ENCODE assay signal across 12 mouse cellular contexts in the genomic region with DNA sequence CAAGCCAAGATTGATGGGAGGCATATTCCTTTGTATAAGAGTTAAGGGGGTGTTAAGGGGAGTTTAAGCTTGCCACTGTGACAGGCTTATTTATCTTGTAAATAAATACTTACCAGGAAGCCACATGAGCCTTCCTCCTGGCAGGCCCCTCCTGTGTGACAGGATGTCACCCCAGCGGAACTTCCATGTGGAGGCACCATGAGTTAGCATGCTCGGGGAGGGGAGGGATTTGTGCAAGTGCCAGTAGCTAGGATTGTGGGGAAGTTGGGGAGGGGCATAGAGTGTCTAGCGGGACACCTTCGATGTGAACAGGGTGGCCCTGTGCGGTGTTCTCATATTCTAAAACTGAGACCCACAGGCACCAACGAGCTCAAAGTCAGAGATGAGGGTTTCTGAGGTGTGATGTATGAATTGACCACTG.
DNase-seq lines count a peak whose midpoint lies in the region; ATAC-seq lines count a peak whose summit lies in the region.
"Had no signal": no experiment of that assay in that cellular context is flagged by ENCODE, and none has a peak within 500 bp of the region (broad histone marks: within the 10 kb centered on the region; RNA-seq: fewer than 3 reads in every experiment).

No protein-coding gene starts in this region.

- 79% methylated on average over 6 of the region's 6 CpGs for WGBS in forebrain, embryonic 15.5 days
- WGBS in forebrain, embryonic 12.5 days, result 87% methylated on average over 6 of the region's 6 CpGs
- 73% methylated on average over 6 of the region's 6 CpGs for WGBS in forebrain, embryonic 16.5 days
- 50% methylated on average over 6 of the region's 6 CpGs for WGBS in kidney, embryonic 15.5 days
- 79% methylated on average over 6 of the region's 6 CpGs for WGBS in midbrain, embryonic 11.5 days

- H3K9me3 ChIP-seq in forebrain, embryonic 15.5 days, result no peaks in the 10 kb centered on the region
- H3K9me3 ChIP-seq in forebrain, embryonic 12.5 days, result no peaks in the 10 kb centered on the region
- H3K9me3 ChIP-seq in forebrain, embryonic 16.5 days (ENCODE audit: control insufficient read depth, low read length), result no peaks in the 10 kb centered on the region
- no peaks in the 10 kb centered on the region for H3K9me3 ChIP-seq in kidney, embryonic 15.5 days (replicated peaks)
- H3K9me3 ChIP-seq in midbrain, embryonic 11.5 days (ENCODE audit: control insufficient read depth, low read length), result no peaks in the 10 kb centered on the region

- peak overlapping the region; percentile 51 for H3K27ac ChIP-seq in forebrain, embryonic 15.5 days (replicated peaks)
- no peak overlapping the region for H3K27ac ChIP-seq in forebrain, embryonic 12.5 days
- H3K27ac ChIP-seq in forebrain, embryonic 16.5 days (ENCODE audit: low read length), result peak overlapping the region; percentile 51
- H3K27ac ChIP-seq in kidney, embryonic 15.5 days, result 0 out of 2 replicates have a peak overlapping the region, but pooled peaks have one; percentile 62
- no peak overlapping the region for H3K27ac ChIP-seq in midbrain, embryonic 11.5 days (ENCODE audit: low read depth, low read length)

- DNase-seq in midbrain, embryonic 11.5 days (ENCODE audit: low spot score, missing footprints), result no peak
- DNase-seq in layer of hippocampus, adult 11-12 months (ENCODE audit: low spot score), result no peak
- no peak for DNase-seq in heart, postnatal 25 days (ENCODE audit: low spot score)
- no peak for DNase-seq in cerebellum, adult 8-10 months
- DNase-seq: B cell, adult 2 months; gastrocnemius, postnatal 36 days; heart, postnatal 4 days had no signal

- no peak overlapping the region for H3K9ac ChIP-seq in forebrain, embryonic 15.5 days (replicated peaks)
- no peak overlapping the region for H3K9ac ChIP-seq in forebrain, embryonic 12.5 days
- no peak overlapping the region for H3K9ac ChIP-seq in forebrain, embryonic 16.5 days (replicated peaks; ENCODE audit: low read depth, low read length)
- H3K9ac ChIP-seq in kidney, embryonic 15.5 days, result no peak overlapping the region
- no peak overlapping the region for H3K9ac ChIP-seq in midbrain, embryonic 11.5 days (ENCODE audit: low read length)

- H3K36me3 ChIP-seq in forebrain, embryonic 15.5 days, result no peaks in the 10 kb centered on the region
- no peaks in the 10 kb centered on the region for H3K36me3 ChIP-seq in forebrain, embryonic 12.5 days (replicated peaks)
- no peaks in the 10 kb centered on the region for H3K36me3 ChIP-seq in forebrain, embryonic 16.5 days (ENCODE audit: control insufficient read depth, insufficient read depth)
- H3K36me3 ChIP-seq in kidney, embryonic 15.5 days, result no peaks in the 10 kb centered on the region
- no peaks in the 10 kb centered on the region for H3K36me3 ChIP-seq in midbrain, embryonic 11.5 days (ENCODE audit: control insufficient read depth, insufficient read depth, low read length)

- peaks cover 22% of the 10 kb centered on the region for H3K4me1 ChIP-seq in forebrain, embryonic 15.5 days
- peaks cover 9% of the 10 kb centered on the region for H3K4me1 ChIP-seq in forebrain, embryonic 12.5 days
- peaks cover 17% of the 10 kb centered on the region for H3K4me1 ChIP-seq in forebrain, embryonic 16.5 days (replicated peaks; ENCODE audit: control insufficient read depth, insufficient read depth, low read length)
- H3K4me1 ChIP-seq in kidney, embryonic 15.5 days, result peaks cover 16% of the 10 kb centered on the region
- H3K4me1 ChIP-seq in midbrain, embryonic 11.5 days (ENCODE audit: control insufficient read depth, insufficient read depth, low read length), result peaks cover 8% of the 10 kb centered on the region
- H3K4me1 ChIP-seq: megakaryocyte, embryonic 14.5 days had no signal

- no peaks in the 10 kb centered on the region for H3K27me3 ChIP-seq in forebrain, embryonic 15.5 days
- H3K27me3 ChIP-seq in forebrain, embryonic 12.5 days, result peaks cover 4% of the 10 kb centered on the region; the same call in 1 of the 2 replicates
- H3K27me3 ChIP-seq in forebrain, embryonic 16.5 days (replicated peaks; ENCODE audit: control insufficient read depth, insufficient read depth, low read length), result no peaks in the 10 kb centered on the region
- H3K27me3 ChIP-seq in kidney, embryonic 15.5 days, result no peaks in the 10 kb centered on the region
- H3K27me3 ChIP-seq in midbrain, embryonic 11.5 days (ENCODE audit: control insufficient read depth, insufficient read depth, low read length), result no peaks in the 10 kb centered on the region
- H3K27me3 ChIP-seq: megakaryocyte, embryonic 14.5 days had no signal

- no peak overlapping the region for H3K4me2 ChIP-seq in forebrain, embryonic 15.5 days (replicated peaks)
- no peak overlapping the region for H3K4me2 ChIP-seq in forebrain, embryonic 12.5 days
- no peak overlapping the region for H3K4me2 ChIP-seq in forebrain, embryonic 16.5 days (ENCODE audit: low read length)
- no peak overlapping the region for H3K4me2 ChIP-seq in kidney, embryonic 15.5 days
- H3K4me2 ChIP-seq in midbrain, embryonic 11.5 days, result no peak overlapping the region

- H3K4me3 ChIP-seq in forebrain, embryonic 15.5 days, result no peak overlapping the region
- H3K4me3 ChIP-seq in forebrain, embryonic 12.5 days (replicated peaks), result no peak overlapping the region
- H3K4me3 ChIP-seq in forebrain, embryonic 16.5 days (replicated peaks; ENCODE audit: low read length), result no peak overlapping the region
- no peak overlapping the region for H3K4me3 ChIP-seq in kidney, embryonic 15.5 days (replicated peaks)
- H3K4me3 ChIP-seq in midbrain, embryonic 11.5 days (ENCODE audit: low read depth, low read length), result no peak overlapping the region
- H3K4me3 ChIP-seq: megakaryocyte, embryonic 14.5 days had no signal

- intact Hi-C loops in heart, postnatal 25 days (cut with DNase I), result no loop called here

- ATAC-seq in forebrain, embryonic 15.5 days (replicated peaks), result peak; percentile 51; the same call in 1 of the 2 replicates
- ATAC-seq in forebrain, embryonic 12.5 days (ENCODE audit: low FRiP score), result no peak
- peak; percentile 39; the same call in 1 of the 2 replicates for ATAC-seq in forebrain, embryonic 16.5 days
- ATAC-seq in kidney, embryonic 15.5 days (replicated peaks; ENCODE audit: low FRiP score), result peak; percentile 77
- ATAC-seq in midbrain, embryonic 11.5 days (ENCODE audit: low FRiP score), result 0 out of 2 replicates have a peak, but pooled peaks have one; percentile 16

Comparison
In these comparisons a context has a peak if more than half of its experiments do, and no peak if none do; other contexts are left out.
1. H3K27ac ChIP-seq: peak in forebrain, embryonic 15.5 days (single experiment), forebrain, embryonic 16.5 days (single experiment) and kidney, embryonic 15.5 days (single experiment); none in forebrain, embryonic 12.5 days (single experiment) and midbrain, embryonic 11.5 days (single experiment).